Mouse (Mus musculus): ENCODE results near the gene Mrpl37. TPM values are rescaled to one million over a fixed set of nuclear protein-coding genes. Genes with fewer than 3 reads are reported as not detected.
"Not testable (repeated sequence)": the region's sequence is repeated elsewhere in the genome, so short reads cannot be mapped to it uniquely, and the experiment has no call there.

The Mrpl37 gene
- polyA plus RNA-seq (2016; fragmentation: Nextera tagmentation; extraction: Ambion mirVana): 77.0 and 79.9 TPM in 2 replicates

GRCm38 (mm10) chr4:107066252-107067124 lies at the start of gene Mrpl37, which contains the start of gene Cyb5rl:
Gene Mrpl37, minus strand, starts transcription at chr4:107066868.
Gene Cyb5rl, plus strand, starts transcription at chr4:107066988.
- Histone ChIP-seq H3K9me3 (replicated peaks) (no peaks in the 10 kb centered on the region), H3K4me1 (peaks cover 33% of the 10 kb centered on the region), H3K36me3 (peaks cover 34% of the 10 kb centered on the region), H3K9ac (peak within 1 kb of the TSS; percentile 83), H3K27ac (peak within 1 kb of the TSS; percentile 57; the same call in 1 of the 2 replicates), H3K27me3 (replicated peaks) (no peaks in the 10 kb centered on the region), H3K4me2 (peak within 1 kb of the TSS; percentile 94), H3K4me3 (peak within 1 kb of the TSS; percentile 80)
- peak; percentile 97 for ATAC-seq
- WGBS (ENCODE audit: insufficient replicate concordance): under 1% methylated on average over 60 of the region's 60 CpGs

- Histone ChIP-seq H3K27ac (no peak overlapping the region), H3K9ac (no peak overlapping the region)
- WGBS (ENCODE audit: insufficient replicate concordance): 56% methylated on average over 8 of the region's 8 CpGs
Measured at GRCm38 (mm10) chr4:107114278-107114677, 47.6 kb upstream of the Mrpl37 start.

GRCm38 (mm10) chr4:107109181-107109580 lies 42.5 kb upstream of the Mrpl37 start:
- H3K9ac ChIP-seq; H3K9me3 ChIP-seq (replicated peaks); H3K4me3 ChIP-seq; H3K36me3 ChIP-seq: not testable (repeated sequence)
- WGBS (ENCODE audit: insufficient replicate concordance): 75% methylated on average over 6 of the region's 6 CpGs
- Histone ChIP-seq H3K4me2 (peak overlapping the region; percentile 14; the same call in 1 of the 2 replicates), H3K27ac (peak overlapping the region; percentile 30; the same call in 1 of the 2 replicates), H3K27me3 (replicated peaks) (peaks cover 19% of the 10 kb centered on the region; the same call in 1 of the 2 replicates), H3K4me1 (peaks cover 17% of the 10 kb centered on the region)
- ATAC-seq: peak; percentile 89

More at GRCm38 (mm10) chr4:107114278-107114677, 47.6 kb upstream of the Mrpl37 start:
- H3K4me3 ChIP-seq: no peak overlapping the region
- no peak for ATAC-seq
- no peaks in the 10 kb centered on the region for H3K36me3 ChIP-seq
- peaks cover 21% of the 10 kb centered on the region; the same call in 1 of the 2 replicates for H3K27me3 ChIP-seq (replicated peaks)
- H3K4me1 ChIP-seq: peaks cover 6% of the 10 kb centered on the region
- no peak overlapping the region for H3K4me2 ChIP-seq
- H3K9me3 ChIP-seq (replicated peaks): no peaks in the 10 kb centered on the region

- Histone ChIP-seq H3K4me2 (peak overlapping the region; percentile 15), H3K27ac (no peak overlapping the region), H3K4me1 (peaks cover 17% of the 10 kb centered on the region), H3K4me3 (no peak overlapping the region), H3K9me3 (replicated peaks) (no peaks in the 10 kb centered on the region), H3K27me3 (replicated peaks) (peaks cover 13% of the 10 kb centered on the region; the same call in 1 of the 2 replicates), H3K9ac (no peak overlapping the region), H3K36me3 (no peaks in the 10 kb centered on the region)
- no peak for ATAC-seq
- 47% methylated on average over 13 of the region's 13 CpGs for WGBS (ENCODE audit: insufficient replicate concordance)
Measured at GRCm38 (mm10) chr4:107108291-107108731, 41.6 kb upstream of the Mrpl37 start.

GRCm38 (mm10) chr4:107106777-107107176 lies 40.1 kb upstream of the Mrpl37 start:
- no peak overlapping the region for H3K27ac ChIP-seq
- H3K9ac ChIP-seq: no peak overlapping the region
- H3K36me3 ChIP-seq: no peaks in the 10 kb centered on the region
- H3K4me2 ChIP-seq: no peak overlapping the region
- no peak for ATAC-seq
- H3K27me3 ChIP-seq (replicated peaks): peaks cover 8% of the 10 kb centered on the region; the same call in 1 of the 2 replicates
- no peak overlapping the region for H3K4me3 ChIP-seq
- WGBS (ENCODE audit: insufficient replicate concordance): 75% methylated on average over 16 of the region's 16 CpGs
- no peaks in the 10 kb centered on the region for H3K9me3 ChIP-seq (replicated peaks)
- H3K4me1 ChIP-seq: peaks cover 17% of the 10 kb centered on the region

GRCm38 (mm10) chr4:107102220-107102619 lies 35.6 kb upstream of the Mrpl37 start:
- H3K36me3 ChIP-seq: no peaks in the 10 kb centered on the region
- no peak overlapping the region for H3K4me3 ChIP-seq
- H3K27ac ChIP-seq: no peak overlapping the region
- H3K9ac ChIP-seq: no peak overlapping the region
- no peaks in the 10 kb centered on the region for H3K4me1 ChIP-seq
- peaks cover 11% of the 10 kb centered on the region for H3K27me3 ChIP-seq (replicated peaks)
- no peak overlapping the region for H3K4me2 ChIP-seq
- ATAC-seq: no peak
- 66% methylated on average over 8 of the region's 8 CpGs for WGBS (ENCODE audit: insufficient replicate concordance)
- H3K9me3 ChIP-seq (replicated peaks): no peaks in the 10 kb centered on the region

- Histone ChIP-seq H3K36me3 (no peaks in the 10 kb centered on the region), H3K4me2 (no peak overlapping the region), H3K9me3 (replicated peaks) (no peaks in the 10 kb centered on the region), H3K27ac (no peak overlapping the region), H3K9ac (no peak overlapping the region), H3K4me3 (no peak overlapping the region), H3K27me3 (replicated peaks) (peaks cover 10% of the 10 kb centered on the region; the same call in 1 of the 2 replicates), H3K4me1 (peaks cover 13% of the 10 kb centered on the region; the same call in 1 of the 2 replicates)
- no peak for ATAC-seq
- WGBS (ENCODE audit: insufficient replicate concordance): 70% methylated on average over 17 of the region's 17 CpGs
Measured at GRCm38 (mm10) chr4:107098791-107099525, 32.3 kb upstream of the Mrpl37 start.

- Histone ChIP-seq H3K9ac (no peak overlapping the region), H3K4me2 (no peak overlapping the region), H3K27ac (no peak overlapping the region), H3K4me3 (no peak overlapping the region), H3K36me3 (no peaks in the 10 kb centered on the region), H3K27me3 (replicated peaks) (peaks cover 10% of the 10 kb centered on the region; the same call in 1 of the 2 replicates), H3K4me1 (peaks cover 13% of the 10 kb centered on the region; the same call in 1 of the 2 replicates), H3K9me3 (replicated peaks) (no peaks in the 10 kb centered on the region)
- WGBS (ENCODE audit: insufficient replicate concordance): 68% methylated on average over 10 of the region's 10 CpGs
- ATAC-seq: no peak
Measured at GRCm38 (mm10) chr4:107098375-107098774, 31.7 kb upstream of the Mrpl37 start.

GRCm38 (mm10) chr4:107097871-107098270 lies 31.2 kb upstream of the Mrpl37 start:
- H3K27ac ChIP-seq: no peak overlapping the region
- H3K4me2 ChIP-seq: no peak overlapping the region
- 48% methylated on average over 15 of the region's 15 CpGs for WGBS (ENCODE audit: insufficient replicate concordance)

GRCm38 (mm10) chr4:107096841-107097373 lies 30.2 kb upstream of the Mrpl37 start, which contains the start of gene Cdcp2:
Gene Cdcp2, plus strand, starts transcription at chr4:107096891.
- no peaks in the 10 kb centered on the region for H3K9me3 ChIP-seq (replicated peaks)
- WGBS (ENCODE audit: insufficient replicate concordance): 72% methylated on average over 16 of the region's 16 CpGs
- H3K36me3 ChIP-seq: no peaks in the 10 kb centered on the region
- no peak within 1 kb of the TSS for H3K4me2 ChIP-seq
- H3K27me3 ChIP-seq (replicated peaks): peaks cover 6% of the 10 kb centered on the region; the same call in 1 of the 2 replicates
- no peak for ATAC-seq
- no peak within 1 kb of the TSS for H3K4me3 ChIP-seq
- H3K4me1 ChIP-seq: peaks cover 13% of the 10 kb centered on the region; the same call in 1 of the 2 replicates
- no peak within 1 kb of the TSS for H3K9ac ChIP-seq
- H3K27ac ChIP-seq: no peak within 1 kb of the TSS; the same call in 1 of the 2 replicates

More at GRCm38 (mm10) chr4:107097871-107098270, 31.2 kb upstream of the Mrpl37 start:
- ATAC-seq: no peak
- peaks cover 13% of the 10 kb centered on the region; the same call in 1 of the 2 replicates for H3K4me1 ChIP-seq
- H3K27me3 ChIP-seq (replicated peaks): peaks cover 10% of the 10 kb centered on the region; the same call in 1 of the 2 replicates
- no peak overlapping the region for H3K9ac ChIP-seq
- H3K9me3 ChIP-seq (replicated peaks): no peaks in the 10 kb centered on the region
- H3K36me3 ChIP-seq: no peaks in the 10 kb centered on the region
- no peak overlapping the region for H3K4me3 ChIP-seq

GRCm38 (mm10) chr4:107096043-107096442 lies 29.4 kb upstream of the Mrpl37 start:
- H3K27me3 ChIP-seq (replicated peaks): peaks cover 6% of the 10 kb centered on the region; the same call in 1 of the 2 replicates
- no peak overlapping the region for H3K4me3 ChIP-seq
- no peak overlapping the region for H3K27ac ChIP-seq
- H3K9ac ChIP-seq: no peak overlapping the region
- no peak overlapping the region for H3K4me2 ChIP-seq
- no peaks in the 10 kb centered on the region for H3K36me3 ChIP-seq
- peaks cover 13% of the 10 kb centered on the region; the same call in 1 of the 2 replicates for H3K4me1 ChIP-seq
- H3K9me3 ChIP-seq (replicated peaks): no peaks in the 10 kb centered on the region
- 0 out of 2 replicates have a peak, but pooled peaks have one; percentile 34 for ATAC-seq
- WGBS (ENCODE audit: insufficient replicate concordance): 19% methylated on average over 6 of the region's 6 CpGs

Data from liver, embryonic 12.5 days (tissue).